Mouse (Mus musculus): ENCODE results near the gene Guca2a.

- TF ChIP-seq GATA1 (IDR thresholded peaks at IDR 0.05; ENCODE audit: low read length) (no peak), TAL1 (IDR thresholded peaks at IDR 0.05; ENCODE audit: low read length) (no peak)
Observed at GRCm38 (mm10) chr4:119634908-119635660, 2.4 kb upstream of the Guca2a start.
